Mouse (Mus musculus): ENCODE measurements around the gene Tkfc. TPM values are rescaled to one million over a fixed set of nuclear protein-coding genes. Genes with fewer than 3 reads are reported as not detected.
A peak's percentile ranks its signal among the peaks of the same experiment; 100 is the strongest.

Tkfc gene
- 1 to 10 TPM; 3.0 to 4.5 TPM for total RNA-seq (2021)
- long read RNA-seq, experiment 1, partial matches to known transcripts: 0 of 1 reads
- long read RNA-seq, experiment 1, other reads (novel, unspliced or antisense): 1 of 1 reads
- long read RNA-seq, experiment 2, partial matches to known transcripts: 0 of 1 reads
- long read RNA-seq, experiment 2, other reads (novel, unspliced or antisense): 1 of 1 reads

- peak within 1 kb of the TSS; percentile 100 for H3K4me3 ChIP-seq
- intact Hi-C loops (cut with DNase I): loop anchor here (1.0 to 5.0 kb wide), 3 partner anchors 29 to 78 kb away; partner anchors contain the start of genes Cpsf7, Cyb561a3, Sdhaf2 and Tmem138
- peak within 1 kb of the TSS; percentile 98 for H3K27ac ChIP-seq
- TF ChIP-seq CTCF (IDR thresholded peaks at IDR 0.05): peak; percentile 67
- peak; percentile 99 for DNase-seq
Observed at GRCm38 (mm10) chr19:10605293-10605900, at the start of gene Tkfc, which contains the start of gene Ddb1. TSS of gene Tkfc (minus strand) at chr19:10605654. TSS of gene Ddb1 (plus strand) at chr19:10605327.

- intact Hi-C loops (cut with DNase I): no loop called here
- DNase-seq: peak; percentile 4
- H3K27ac ChIP-seq: no peak overlapping the region
- TF ChIP-seq CTCF (IDR thresholded peaks at IDR 0.05): no peak
- H3K4me3 ChIP-seq: no peak overlapping the region
Observed at GRCm38 (mm10) chr19:10648156-10648555, 42.7 kb upstream of the Tkfc start.

GRCm38 (mm10) chr19:10645616-10646015 lies 40.2 kb upstream of the Tkfc start:
- TF ChIP-seq CTCF (IDR thresholded peaks at IDR 0.05): no peak
- DNase-seq: peak; percentile 36
- Histone ChIP-seq H3K4me3 (no peak overlapping the region), H3K27ac (no peak overlapping the region)
- intact Hi-C loops (cut with DNase I): no loop called here

GRCm38 (mm10) chr19:10640589-10641378 lies 35.3 kb upstream of the Tkfc start:
- no peak overlapping the region for H3K4me3 ChIP-seq

GRCm38 (mm10) chr19:10640080-10640479 lies 34.6 kb upstream of the Tkfc start:
- intact Hi-C loops (cut with DNase I): no loop called here
- no peak for TF ChIP-seq CTCF (IDR thresholded peaks at IDR 0.05)
- DNase-seq: no peak
- no peak overlapping the region for H3K4me3 ChIP-seq
- no peak overlapping the region for H3K27ac ChIP-seq

More at GRCm38 (mm10) chr19:10640589-10641378, 35.3 kb upstream of the Tkfc start:
- no peak for TF ChIP-seq CTCF (IDR thresholded peaks at IDR 0.05)
- intact Hi-C loops (cut with DNase I): no loop called here
- no peak overlapping the region for H3K27ac ChIP-seq
- DNase-seq: no peak

GRCm38 (mm10) chr19:10637840-10638239 lies 32.4 kb upstream of the Tkfc start:
- no peak for TF ChIP-seq CTCF (IDR thresholded peaks at IDR 0.05)
- Histone ChIP-seq H3K4me3 (no peak overlapping the region), H3K27ac (no peak overlapping the region)
- DNase-seq: no peak
- intact Hi-C loops (cut with DNase I): no loop called here

GRCm38 (mm10) chr19:10634872-10635318 lies 29.4 kb upstream of the Tkfc start:
- no peak for TF ChIP-seq CTCF (IDR thresholded peaks at IDR 0.05)
- intact Hi-C loops (cut with DNase I): no loop called here
- peak; percentile 58 for DNase-seq
- Histone ChIP-seq H3K27ac (0 out of 2 replicates have a peak overlapping the region, but pooled peaks have one; percentile 48), H3K4me3 (peak overlapping the region; percentile 68)

- intact Hi-C loops (cut with DNase I): no loop called here
- Histone ChIP-seq H3K4me3 (peak within 1 kb of the TSS; percentile 68), H3K27ac (peak within 1 kb of the TSS; percentile 48; the same call in 1 of the 2 replicates)
- TF ChIP-seq CTCF (IDR thresholded peaks at IDR 0.05): peak; percentile 53
- peak; percentile 57 for DNase-seq
Observed at GRCm38 (mm10) chr19:10634106-10634871, 28.8 kb upstream of the Tkfc start, which contains the start of gene Vwce. TSS of gene Vwce (plus strand) at chr19:10634213.

GRCm38 (mm10) chr19:10608573-10609240 lies 3.3 kb upstream of the Tkfc start:
- no peak for TF ChIP-seq CTCF (IDR thresholded peaks at IDR 0.05)
- Histone ChIP-seq H3K27ac (no peak overlapping the region), H3K4me3 (no peak overlapping the region)
- intact Hi-C loops (cut with DNase I): loop anchor here (5.0 kb wide), 1 partner anchor 81 kb away; the partner anchor contains the start of genes Cpsf7 and Sdhaf2
- no peak for DNase-seq

GRCm38 (mm10) chr19:10605901-10606622 lies 608 bp upstream of the Tkfc start:
- H3K4me3 ChIP-seq: peak overlapping the region; percentile 100
- no peak for DNase-seq
- intact Hi-C loops (cut with DNase I): loop anchor here (1.0 to 5.0 kb wide), 3 partner anchors 29 to 79 kb away; partner anchors contain the start of genes Cpsf7, Cyb561a3, Sdhaf2 and Tmem138
- no peak for TF ChIP-seq CTCF (IDR thresholded peaks at IDR 0.05)
- peak overlapping the region; percentile 98 for H3K27ac ChIP-seq

GRCm38 (mm10) chr19:10604534-10604933 lies 920 bp downstream of the Tkfc start:
- Histone ChIP-seq H3K27ac (peak overlapping the region; percentile 98), H3K4me3 (peak overlapping the region; percentile 100)
- intact Hi-C loops (cut with DNase I): loop anchor here (2.0 kb wide), 1 partner anchor 28 kb away; the partner anchor contains the start of genes Cyb561a3 and Tmem138
- no peak for TF ChIP-seq CTCF (IDR thresholded peaks at IDR 0.05)
- DNase-seq: no peak
